Mouse (Mus musculus) layer of hippocampus, postnatal 36 days (tissue): ENCODE measurements at regions not wholly inside any gene's neighbourhood (a gene's known extent, or its start where the extent isn't known, plus 50 kb on each side); places are given as distances from the start of the nearest gene placed in this dataset.

Experiments used
- DNase-seq, 2 experiments: peaks; one replicate each; pipeline ENCODE4 v3.0.0; 2022

- DNase-seq = no peak
Measured at GRCm38 (mm10) chr12:14930702-14931101, 778.8 kb upstream of the Fam84a start.

- no peak for DNase-seq
Measured at GRCm38 (mm10) chr12:14927580-14927979, 775.7 kb upstream of the Fam84a start.

GRCm38 (mm10) chr12:14923768-14924167 is 771.9 kb upstream of the Fam84a start:
- no peak for DNase-seq

- DNase-seq = no peak
Measured at GRCm38 (mm10) chr12:14911931-14912330, 760.1 kb upstream of the Fam84a start.

GRCm38 (mm10) chr12:14883136-14883535 is 731.3 kb upstream of the Fam84a start:
- no peak for DNase-seq

GRCm38 (mm10) chr12:14880458-14880857 is 728.6 kb upstream of the Fam84a start:
- no peak for DNase-seq

GRCm38 (mm10) chr12:14875290-14875689 is 723.4 kb upstream of the Fam84a start:
- no peak for DNase-seq

- peak in 1 of 2 experiments; percentile 2 for DNase-seq
Measured at GRCm38 (mm10) chr12:14871336-14871910, 719.6 kb upstream of the Fam84a start.

- no peak for DNase-seq
Measured at GRCm38 (mm10) chr12:14859809-14860570, 708.1 kb upstream of the Fam84a start.

GRCm38 (mm10) chr12:14859057-14859456 is 707.2 kb upstream of the Fam84a start:
- no peak for DNase-seq

GRCm38 (mm10) chr12:14835510-14835909 is 683.7 kb upstream of the Fam84a start:
- DNase-seq = no peak
